Mouse (Mus musculus) mouse embryonic stem cell (cell line): ENCODE data around the gene Dennd5b.
"Not testable (repeated sequence)": the region's sequence is repeated elsewhere in the genome, so short reads cannot be mapped to it uniquely, and the experiment has no call there.

Source experiments
- in situ Hi-C, 2 experiments: fragments of 300-500 bp; cut with MboI; formaldehyde crosslinking; loops; 1 replicate in 1 of 2; 3 replicates in 1 of 2; pipeline ENCODE4 v1.14.3; 2019 to 2020; ENCODE audit warnings: low sequenced_read_pairs in 2 of 2, low pct_unique_long_range_greater_than_20kb in 1 of 2, mixed read lengths in 1 of 2; ENCODE audit not compliant: unreplicated experiment in 1 of 2

Dennd5b gene

GRCm38 (mm10) chr6:149101076-149101942 is at the start of gene Dennd5b:
TSS of gene Dennd5b (minus strand) at chr6:149101680.
- in situ Hi-C loops = no loop called here

GRCm38 (mm10) chr6:149148436-149149229 is 47.2 kb upstream of the Dennd5b start:
- in situ Hi-C loops = no loop called here

GRCm38 (mm10) chr6:149145143-149145542 is 43.7 kb upstream of the Dennd5b start:
- in situ Hi-C loops = no loop called here

GRCm38 (mm10) chr6:149141393-149142173 is 40.1 kb upstream of the Dennd5b start:
- in situ Hi-C loops = loop anchor here (5.0 kb wide), 2 partner anchors 231 to 236 kb away; no protein-coding TSS in a partner anchor

GRCm38 (mm10) chr6:149139471-149139870 is 38.0 kb upstream of the Dennd5b start, which contains the start of gene Etfbkmt:
TSS of gene Etfbkmt (plus strand) at chr6:149139849.
- in situ Hi-C loops = no loop called here

GRCm38 (mm10) chr6:149139011-149139410 is 37.5 kb upstream of the Dennd5b start:
- in situ Hi-C loops = no loop called here

GRCm38 (mm10) chr6:149137936-149138335 is 36.5 kb upstream of the Dennd5b start:
- in situ Hi-C loops = no loop called here

- in situ Hi-C loops = no loop called here
Measured at GRCm38 (mm10) chr6:149135631-149136030, 34.2 kb upstream of the Dennd5b start.

GRCm38 (mm10) chr6:149134391-149135150 is 33.1 kb upstream of the Dennd5b start:
- in situ Hi-C loops = no loop called here

- in situ Hi-C loops = no loop called here
Measured at GRCm38 (mm10) chr6:149132311-149133077, 31.0 kb upstream of the Dennd5b start.

- in situ Hi-C loops = no loop called here
Measured at GRCm38 (mm10) chr6:149131111-149131510, 29.6 kb upstream of the Dennd5b start.

- in situ Hi-C loops = not testable (repeated sequence)
Measured at GRCm38 (mm10) chr6:149129870-149130269, 28.4 kb upstream of the Dennd5b start, which contains the start of gene Gm10203. TSS of gene Gm10203 (plus strand) at chr6:149130170.

- in situ Hi-C loops = no loop called here
Measured at GRCm38 (mm10) chr6:149126675-149127074, 25.2 kb upstream of the Dennd5b start.

- in situ Hi-C loops = no loop called here
Measured at GRCm38 (mm10) chr6:149123042-149123441, 21.6 kb upstream of the Dennd5b start.

GRCm38 (mm10) chr6:149119853-149120252 is 18.4 kb upstream of the Dennd5b start:
- in situ Hi-C loops = loop anchor here (5.0 to 10.0 kb wide), 3 partner anchors 55 to 108 kb away; no protein-coding TSS in a partner anchor

- in situ Hi-C loops = loop anchor here (5.0 to 10.0 kb wide), 3 partner anchors 54 to 107 kb away; no protein-coding TSS in a partner anchor
Measured at GRCm38 (mm10) chr6:149118935-149119334, 17.5 kb upstream of the Dennd5b start.

- in situ Hi-C loops = loop anchor here (5.0 to 10.0 kb wide), 3 partner anchors 52 to 105 kb away; no protein-coding TSS in a partner anchor
Measured at GRCm38 (mm10) chr6:149116992-149117391, 15.5 kb upstream of the Dennd5b start.
